In genomic region chr4:55470779-55471663, GRCm38 (mm10) we compare ENCODE assay signal across 13 mouse cellular contexts.
DNase-seq lines count a peak whose midpoint lies in the region; ATAC-seq and TF ChIP-seq lines count a peak whose summit lies in the region.
"Had no signal": no experiment of that assay in that cellular context is flagged by ENCODE, and none has a peak within 500 bp of the region (broad histone marks: within the 10 kb centered on the region; RNA-seq: fewer than 3 reads in every experiment).

No protein-coding gene starts in this region.

- WGBS in heart, embryonic 10.5 days = 60% methylated on average over 13 of the region's 13 CpGs
- WGBS in lung, adult 2 months = 43% methylated on average over 13 of the region's 13 CpGs
- WGBS in kidney, postnatal 0 days = 49% methylated on average over 13 of the region's 13 CpGs
- 85% methylated on average over 13 of the region's 13 CpGs for WGBS in midbrain, embryonic 11.5 days

- H3K9ac ChIP-seq in kidney, postnatal 0 days (ENCODE audit: low read depth, low read length) = no peak overlapping the region
- no peak overlapping the region for H3K9ac ChIP-seq in midbrain, embryonic 11.5 days (ENCODE audit: low read length)

- TF ChIP-seq CTCF in lung, adult 2 months (IDR thresholded peaks at IDR 0.05; ENCODE audit: insufficient read depth, low read length) = no peak
- TF ChIP-seq CTCF in kidney, postnatal 0 days (IDR thresholded peaks at IDR 0.05; ENCODE audit: low read depth) = no peak

- no peak for DNase-seq in heart, embryonic 10.5 days (ENCODE audit: low spot score)
- no peak for DNase-seq in heart, postnatal 4 days
- DNase-seq in lung, postnatal 10 days = peak; percentile 18
- DNase-seq in lung, adult 2 months = no peak
- peak; percentile 62 for DNase-seq in kidney, postnatal 0 days (ENCODE audit: low spot score)
- DNase-seq in midbrain, embryonic 11.5 days (ENCODE audit: low spot score, missing footprints) = no peak
- DNase-seq in neural tube, embryonic 10.5 days (ENCODE audit: extremely low spot score, low spot score) = no peak
- DNase-seq in ovary, adult 18-20 months (ENCODE audit: low spot score) = no peak
- DNase-seq: adrenal gland, postnatal 25 days; liver; spleen, adult 18-20 months had no signal

- TF ChIP-seq POLR2A in lung, adult 2 months (IDR thresholded peaks at IDR 0.05; ENCODE audit: borderline replicate concordance, extremely low read depth, low read depth, low read length) = no peak

- no peaks in the 10 kb centered on the region for H3K9me3 ChIP-seq in heart, embryonic 10.5 days
- no peaks in the 10 kb centered on the region for H3K9me3 ChIP-seq in kidney, postnatal 0 days (replicated peaks; ENCODE audit: low read length)
- H3K9me3 ChIP-seq in midbrain, embryonic 11.5 days (ENCODE audit: control insufficient read depth, low read length) = no peaks in the 10 kb centered on the region

- no peaks in the 10 kb centered on the region for H3K36me3 ChIP-seq in heart, embryonic 10.5 days
- H3K36me3 ChIP-seq in kidney, postnatal 0 days (ENCODE audit: insufficient read depth, low read length) = no peaks in the 10 kb centered on the region
- no peaks in the 10 kb centered on the region for H3K36me3 ChIP-seq in midbrain, embryonic 11.5 days (ENCODE audit: control insufficient read depth, insufficient read depth, low read length)

- H3K4me3 ChIP-seq in heart, embryonic 10.5 days = no peak overlapping the region
- H3K4me3 ChIP-seq in lung, adult 2 months (replicated peaks; ENCODE audit: extremely low read depth, low read depth, low read length) = no peak overlapping the region
- no peak overlapping the region for H3K4me3 ChIP-seq in kidney, postnatal 0 days (replicated peaks; ENCODE audit: low read depth, low read length)
- H3K4me3 ChIP-seq in midbrain, embryonic 11.5 days (ENCODE audit: low read depth, low read length) = no peak overlapping the region
- H3K4me3 ChIP-seq: erythroblast, embryonic 14.5 days had no signal

- no peak for ATAC-seq in kidney, postnatal 0 days (replicated peaks; ENCODE audit: low FRiP score, low read depth)
- ATAC-seq in midbrain, embryonic 11.5 days (ENCODE audit: low FRiP score) = no peak
- ATAC-seq: Patski had no signal

- H3K27ac ChIP-seq in heart, embryonic 10.5 days = peak overlapping the region; percentile 45
- H3K27ac ChIP-seq in kidney, postnatal 0 days = peak overlapping the region; percentile 39; the same call in 1 of the 2 replicates
- no peak overlapping the region for H3K27ac ChIP-seq in midbrain, embryonic 11.5 days (ENCODE audit: low read depth, low read length)

- peaks cover 24% of the 10 kb centered on the region for H3K4me1 ChIP-seq in heart, embryonic 10.5 days
- H3K4me1 ChIP-seq in lung, adult 2 months (ENCODE audit: control insufficient read depth, insufficient read depth, low read length) = 0 out of 2 replicates have a peak, but pooled peaks cover 2% of the 10 kb centered on the region
- no peaks in the 10 kb centered on the region for H3K4me1 ChIP-seq in kidney, postnatal 0 days (replicated peaks; ENCODE audit: insufficient read depth, low read length)
- no peaks in the 10 kb centered on the region for H3K4me1 ChIP-seq in midbrain, embryonic 11.5 days (ENCODE audit: control insufficient read depth, insufficient read depth, low read length)

- H3K27me3 ChIP-seq in heart, embryonic 10.5 days (ENCODE audit: insufficient read depth, poor library complexity, severe bottlenecking) = peaks cover 5% of the 10 kb centered on the region; the same call in 1 of the 2 replicates
- H3K27me3 ChIP-seq in kidney, postnatal 0 days (ENCODE audit: insufficient read depth, low read length) = no peaks in the 10 kb centered on the region
- H3K27me3 ChIP-seq in midbrain, embryonic 11.5 days (ENCODE audit: control insufficient read depth, insufficient read depth, low read length) = no peaks in the 10 kb centered on the region
- H3K27me3 ChIP-seq: Patski had no signal

- no peak overlapping the region for H3K4me2 ChIP-seq in kidney, postnatal 0 days (ENCODE audit: low read length)
- no peak overlapping the region for H3K4me2 ChIP-seq in midbrain, embryonic 11.5 days

Comparison
In these comparisons a context has a peak if more than half of its experiments do, and no peak if none do; other contexts are left out.
1. DNase-seq: peak in lung, postnatal 10 days (single experiment) and kidney, postnatal 0 days (single experiment); none in heart, embryonic 10.5 days (single experiment), heart, postnatal 4 days (single experiment), lung, adult 2 months (single experiment), midbrain, embryonic 11.5 days (single experiment), neural tube, embryonic 10.5 days (single experiment) and ovary, adult 18-20 months (single experiment).